Mouse (Mus musculus) embryonic fibroblast, embryonic 13.5 days (primary cell): ENCODE measurements around the gene Letm1. TPM values are rescaled to one million over a fixed set of nuclear protein-coding genes. Genes with fewer than 3 reads are reported as not detected.

Source experiments
- H3K27ac ChIP-seq: 2 replicates; pipeline ENCODE4 v1.5.1; 2012; ENCODE audit warnings: low read length, control low read depth, inconsistent platforms; ENCODE audit not compliant: insufficient read depth
- H3K4me1 ChIP-seq: 2 replicates; pipeline ENCODE4 v1.6.1; 2011; ENCODE audit warnings: low read length; ENCODE audit not compliant: control insufficient read depth, insufficient read depth
- H3K4me3 ChIP-seq: 2 replicates; pipeline ENCODE4 v1.5.1; 2011; ENCODE audit warnings: mild to moderate bottlenecking, control low read depth, low read length; ENCODE audit not compliant: insufficient read depth
- CTCF ChIP-seq: IDR thresholded peaks from 2 replicates; pipeline ENCODE4 v1.5.1; 2011; ENCODE audit warnings: mild to moderate bottlenecking, control low read depth, low read length, moderate library complexity, borderline replicate concordance; ENCODE audit not compliant: insufficient read depth
- POLR2A ChIP-seq: IDR thresholded peaks from 2 replicates; pipeline ENCODE4 v1.6.1; 2011; ENCODE audit warnings: low read depth, mild to moderate bottlenecking, control low read depth, low read length, moderate library complexity
- polyA plus RNA-seq: library from polyadenylated mRNA; stranded (reverse); fragments of >200 nt; gene quantifications from 2 replicates; pipeline ENCODE4 v1.2.4, GENCODE M21; 2011; ENCODE audit warnings: low read depth; ENCODE audit not compliant: missing spikeins, insufficient read length

The Letm1 gene
- polyA plus RNA-seq, 1 experiment = 27.0 TPM

GRCm38 (mm10) chr5:33700010-33700409 is 82.6 kb downstream of the Letm1 start:
- H3K4me3 ChIP-seq = no peak overlapping the region
- TF ChIP-seq POLR2A = no peak
- no peak for TF ChIP-seq CTCF
- no peak overlapping the region for H3K27ac ChIP-seq
- no peaks in the 10 kb centered on the region for H3K4me1 ChIP-seq

- H3K27ac ChIP-seq = no peak overlapping the region
- H3K4me3 ChIP-seq = no peak overlapping the region
- TF ChIP-seq POLR2A = no peak
- H3K4me1 ChIP-seq = no peaks in the 10 kb centered on the region
These were observed 83.9 kb downstream of the Letm1 start for GRCm38 (mm10) chr5:33698669-33699068.

- H3K4me1 ChIP-seq = no peaks in the 10 kb centered on the region
- TF ChIP-seq POLR2A (no peak), CTCF (no peak)
- H3K27ac ChIP-seq = no peak overlapping the region
- H3K4me3 ChIP-seq = no peak overlapping the region
These were observed 84.6 kb downstream of the Letm1 start for GRCm38 (mm10) chr5:33697947-33698512.

- H3K27ac ChIP-seq = no peak overlapping the region
- H3K4me1 ChIP-seq = no peaks in the 10 kb centered on the region
- no peak overlapping the region for H3K4me3 ChIP-seq
- TF ChIP-seq CTCF (no peak), POLR2A (no peak)
These were observed 85.1 kb downstream of the Letm1 start for GRCm38 (mm10) chr5:33697534-33697933.

GRCm38 (mm10) chr5:33696430-33696829 is 86.2 kb downstream of the Letm1 start:
- no peak for TF ChIP-seq POLR2A
- TF ChIP-seq CTCF = no peak
- no peaks in the 10 kb centered on the region for H3K4me1 ChIP-seq
- no peak overlapping the region for H3K4me3 ChIP-seq
- no peak overlapping the region for H3K27ac ChIP-seq

- TF ChIP-seq POLR2A = no peak
- no peak for TF ChIP-seq CTCF
- 0 out of 2 replicates have a peak overlapping the region, but pooled peaks have one; percentile 10 for H3K4me3 ChIP-seq
- no peaks in the 10 kb centered on the region for H3K4me1 ChIP-seq
- H3K27ac ChIP-seq = no peak overlapping the region
These were observed 86.9 kb downstream of the Letm1 start for GRCm38 (mm10) chr5:33695718-33696121.

GRCm38 (mm10) chr5:33694848-33695717 is 87.5 kb downstream of the Letm1 start:
- TF ChIP-seq CTCF = no peak
- H3K4me3 ChIP-seq = 0 out of 2 replicates have a peak overlapping the region, but pooled peaks have one; percentile 10
- H3K4me1 ChIP-seq = no peaks in the 10 kb centered on the region
- H3K27ac ChIP-seq = no peak overlapping the region

GRCm38 (mm10) chr5:33694461-33694847 is 88.2 kb downstream of the Letm1 start:
- no peak overlapping the region for H3K4me3 ChIP-seq
- no peaks in the 10 kb centered on the region for H3K4me1 ChIP-seq
- no peak overlapping the region for H3K27ac ChIP-seq
- no peak for TF ChIP-seq POLR2A
- no peak for TF ChIP-seq CTCF

GRCm38 (mm10) chr5:33692393-33692792 is 90.2 kb downstream of the Letm1 start:
- H3K4me1 ChIP-seq = no peaks in the 10 kb centered on the region
- no peak overlapping the region for H3K27ac ChIP-seq
- TF ChIP-seq CTCF (no peak), POLR2A (no peak)
- no peak overlapping the region for H3K4me3 ChIP-seq
